Mouse (Mus musculus): Measurements from ENCODE around the gene Ccdc82. TPM values are rescaled to one million over a fixed set of nuclear protein-coding genes. Genes with fewer than 3 reads are reported as not detected.

The Ccdc82 gene
- total RNA-seq (2014; rRNA removed) = 15.6 and 24.9 TPM in 2 replicates
- polyA plus RNA-seq (2015; fragmentation: Nextera tagmentation; extraction: Ambion mirVana) = 5.7 and 7.0 TPM in 2 replicates

- Histone ChIP-seq H3K36me3 (ENCODE audit: insufficient read depth) (no peaks in the 10 kb centered on the region), H3K27me3 (ENCODE audit: insufficient read depth, low read length) (no peaks in the 10 kb centered on the region), H3K4me1 (ENCODE audit: insufficient read depth) (peaks cover 7% of the 10 kb centered on the region; the same call in 1 of the 2 replicates), H3K27ac (ENCODE audit: low read depth, low read length) (peak within 1 kb of the TSS; percentile 83), H3K9ac (peak within 1 kb of the TSS; percentile 75), H3K9me3 (ENCODE audit: low read length) (no peaks in the 10 kb centered on the region), H3K4me3 (ENCODE audit: low read depth, low read length) (peak within 1 kb of the TSS; percentile 70), H3K4me2 (ENCODE audit: low read depth) (peak within 1 kb of the TSS; percentile 72)
- DNase-seq (peak; percentile 89), ATAC-seq (peak; percentile 96)
- no peak for TF ChIP-seq CTCF (IDR thresholded peaks at IDR 0.05; ENCODE audit: low read depth)
- WGBS = 4% methylated on average over 34 of the region's 39 CpGs
Observed at GRCm38 (mm10) chr9:13246815-13247638, at the start of gene Ccdc82. Gene Ccdc82, plus strand, starts transcription at chr9:13246955.

GRCm38 (mm10) chr9:13200079-13200478 is 46.7 kb upstream of the Ccdc82 start:
- ATAC-seq = no peak
- no peaks in the 10 kb centered on the region for H3K36me3 ChIP-seq (ENCODE audit: insufficient read depth)
- no peaks in the 10 kb centered on the region for H3K4me1 ChIP-seq (ENCODE audit: insufficient read depth)
- no peak for TF ChIP-seq CTCF (IDR thresholded peaks at IDR 0.05; ENCODE audit: low read depth)
- H3K9me3 ChIP-seq (ENCODE audit: low read length) = no peaks in the 10 kb centered on the region
- no peak overlapping the region for H3K27ac ChIP-seq (ENCODE audit: low read depth, low read length)
- WGBS = 52% methylated on average over 3 of the region's 3 CpGs
- no peak overlapping the region for H3K4me2 ChIP-seq (ENCODE audit: low read depth)
- H3K27me3 ChIP-seq (ENCODE audit: insufficient read depth, low read length) = no peaks in the 10 kb centered on the region
- DNase-seq = no peak
- H3K4me3 ChIP-seq (ENCODE audit: low read depth, low read length) = no peak overlapping the region
- H3K9ac ChIP-seq = no peak overlapping the region

- H3K36me3 ChIP-seq (ENCODE audit: insufficient read depth) = no peaks in the 10 kb centered on the region
- H3K9me3 ChIP-seq (ENCODE audit: low read length) = no peaks in the 10 kb centered on the region
- ATAC-seq (no peak), DNase-seq (no peak)
- H3K4me3 ChIP-seq (ENCODE audit: low read depth, low read length) = no peak overlapping the region
- TF ChIP-seq CTCF (IDR thresholded peaks at IDR 0.05; ENCODE audit: low read depth) = no peak
- WGBS = 92% methylated on average over 1 of the region's 1 CpGs
- H3K4me1 ChIP-seq (ENCODE audit: insufficient read depth) = no peaks in the 10 kb centered on the region
- no peaks in the 10 kb centered on the region for H3K27me3 ChIP-seq (ENCODE audit: insufficient read depth, low read length)
- no peak overlapping the region for H3K27ac ChIP-seq (ENCODE audit: low read depth, low read length)
- no peak overlapping the region for H3K4me2 ChIP-seq (ENCODE audit: low read depth)
- no peak overlapping the region for H3K9ac ChIP-seq
Observed at GRCm38 (mm10) chr9:13203109-13203508, 43.6 kb upstream of the Ccdc82 start.

GRCm38 (mm10) chr9:13203681-13204080 is 43.1 kb upstream of the Ccdc82 start:
- no peak overlapping the region for H3K9ac ChIP-seq
- H3K27ac ChIP-seq (ENCODE audit: low read depth, low read length) = no peak overlapping the region
- no peaks in the 10 kb centered on the region for H3K9me3 ChIP-seq (ENCODE audit: low read length)
- no peaks in the 10 kb centered on the region for H3K4me1 ChIP-seq (ENCODE audit: insufficient read depth)
- no peaks in the 10 kb centered on the region for H3K36me3 ChIP-seq (ENCODE audit: insufficient read depth)
- no peaks in the 10 kb centered on the region for H3K27me3 ChIP-seq (ENCODE audit: insufficient read depth, low read length)
- no peak overlapping the region for H3K4me2 ChIP-seq (ENCODE audit: low read depth)
- DNase-seq (no peak), ATAC-seq (no peak)
- 92% methylated on average over 5 of the region's 5 CpGs for WGBS
- TF ChIP-seq CTCF (IDR thresholded peaks at IDR 0.05; ENCODE audit: low read depth) = no peak
- H3K4me3 ChIP-seq (ENCODE audit: low read depth, low read length) = no peak overlapping the region

GRCm38 (mm10) chr9:13206369-13206768 is 40.4 kb upstream of the Ccdc82 start:
- no peak for DNase-seq

GRCm38 (mm10) chr9:13225872-13226271 is 20.9 kb upstream of the Ccdc82 start:
- no peaks in the 10 kb centered on the region for H3K9me3 ChIP-seq (ENCODE audit: low read length)
- DNase-seq (no peak), ATAC-seq (no peak)
- H3K9ac ChIP-seq = no peak overlapping the region
- no peaks in the 10 kb centered on the region for H3K4me1 ChIP-seq (ENCODE audit: insufficient read depth)
- H3K4me3 ChIP-seq (ENCODE audit: low read depth, low read length) = no peak overlapping the region
- H3K36me3 ChIP-seq (ENCODE audit: insufficient read depth) = no peaks in the 10 kb centered on the region
- TF ChIP-seq CTCF (IDR thresholded peaks at IDR 0.05; ENCODE audit: low read depth) = no peak
- no peaks in the 10 kb centered on the region for H3K27me3 ChIP-seq (ENCODE audit: insufficient read depth, low read length)
- 88% methylated on average over 1 of the region's 1 CpGs for WGBS
- H3K4me2 ChIP-seq (ENCODE audit: low read depth) = no peak overlapping the region
- H3K27ac ChIP-seq (ENCODE audit: low read depth, low read length) = no peak overlapping the region

More at GRCm38 (mm10) chr9:13206369-13206768, 40.4 kb upstream of the Ccdc82 start:
- Histone ChIP-seq H3K4me2 (ENCODE audit: low read depth) (no peak overlapping the region), H3K9me3 (ENCODE audit: low read length) (no peaks in the 10 kb centered on the region), H3K27me3 (ENCODE audit: insufficient read depth, low read length) (no peaks in the 10 kb centered on the region), H3K9ac (no peak overlapping the region), H3K4me3 (ENCODE audit: low read depth, low read length) (no peak overlapping the region), H3K36me3 (ENCODE audit: insufficient read depth) (no peaks in the 10 kb centered on the region), H3K4me1 (ENCODE audit: insufficient read depth) (no peaks in the 10 kb centered on the region), H3K27ac (ENCODE audit: low read depth, low read length) (no peak overlapping the region)
- no peak for TF ChIP-seq CTCF (IDR thresholded peaks at IDR 0.05; ENCODE audit: low read depth)
- WGBS = 31% methylated on average over 2 of the region's 2 CpGs
- no peak for ATAC-seq

- Histone ChIP-seq H3K27ac (ENCODE audit: low read depth, low read length) (no peak overlapping the region), H3K4me1 (ENCODE audit: insufficient read depth) (no peaks in the 10 kb centered on the region), H3K4me2 (ENCODE audit: low read depth) (no peak overlapping the region), H3K27me3 (ENCODE audit: insufficient read depth, low read length) (no peaks in the 10 kb centered on the region), H3K4me3 (ENCODE audit: low read depth, low read length) (no peak overlapping the region), H3K9ac (no peak overlapping the region), H3K36me3 (ENCODE audit: insufficient read depth) (no peaks in the 10 kb centered on the region), H3K9me3 (ENCODE audit: low read length) (no peaks in the 10 kb centered on the region)
- WGBS = 15% methylated on average over 4 of the region's 4 CpGs
- no peak for TF ChIP-seq CTCF (IDR thresholded peaks at IDR 0.05; ENCODE audit: low read depth)
- DNase-seq = no peak
- ATAC-seq = no peak
Observed at GRCm38 (mm10) chr9:13230553-13230952, 16.2 kb upstream of the Ccdc82 start.
